Mouse (Mus musculus) left cerebral cortex, adult 2 months (tissue): Measurements from ENCODE around the gene Atp2a2. TPM values are rescaled to one million over a fixed set of nuclear protein-coding genes. Genes with fewer than 3 reads are reported as not detected.
"Not testable (repeated sequence)": the region's sequence is repeated elsewhere in the genome, so short reads cannot be mapped to it uniquely, and the experiment has no call there.

Experiments
- DNase-seq, 2 experiments: peaks; one replicate each; pipeline ENCODE4 v3.0.0; 2021 to 2022; ENCODE audit warnings: low spot score in 2 of 2, mixed read lengths in 1 of 2; ENCODE audit errors: extremely low spot score in 1 of 2
- H3K27ac ChIP-seq: fragments of 200-600 bp; 2 replicates; pipeline ENCODE4 v1.8.1; 2022
- H3K4me3 ChIP-seq: fragments of 200-600 bp; 2 replicates; pipeline ENCODE4 v1.8.1; 2022
- CTCF ChIP-seq: fragments of 200-600 bp; IDR thresholded peaks from 2 replicates; pipeline ENCODE4 v1.8.1; 2022; ENCODE audit warnings: antibody characterized with exemption, mild to moderate bottlenecking, moderate library complexity
- intact Hi-C: fragments of 180-260 bp; cut with DNase I; formaldehyde crosslinking; loops from one replicate; pipeline ENCODE4 v1.15.1; 2025
- total RNA-seq, 2 experiments: library from RNA; stranded (reverse); gene quantifications; 2 replicates each; pipeline ENCODE4 v1.2.3; 2021

The Atp2a2 gene
- total RNA-seq, 2 experiments from 2014 or later: 670 to 735 TPM

DNA sequence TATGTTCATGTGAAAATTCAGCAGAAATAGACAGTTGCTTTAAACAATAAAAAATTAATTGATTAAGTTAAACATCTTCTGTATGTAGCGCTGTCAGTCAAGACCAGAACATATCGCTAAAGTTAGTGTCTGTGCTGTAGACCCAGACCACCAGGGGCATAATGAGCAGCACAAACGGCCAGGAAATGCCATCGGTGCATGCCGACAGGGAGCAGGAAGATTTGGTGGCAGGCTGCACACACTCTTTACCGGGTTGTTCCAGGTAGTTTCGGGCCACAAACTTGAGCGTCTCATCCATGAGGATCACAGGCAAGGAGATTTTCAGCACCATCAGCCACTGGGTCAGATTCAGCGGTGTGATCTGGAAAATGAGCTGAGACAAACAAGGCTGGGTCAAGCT is 45.0 kb downstream of the Atp2a2 start:
- H3K4me3 ChIP-seq, H3K27ac ChIP-seq, DNase-seq, intact Hi-C loops: not testable (repeated sequence)
- peak; percentile 10; the same call in 1 of the 2 replicates for TF ChIP-seq CTCF

DNA sequence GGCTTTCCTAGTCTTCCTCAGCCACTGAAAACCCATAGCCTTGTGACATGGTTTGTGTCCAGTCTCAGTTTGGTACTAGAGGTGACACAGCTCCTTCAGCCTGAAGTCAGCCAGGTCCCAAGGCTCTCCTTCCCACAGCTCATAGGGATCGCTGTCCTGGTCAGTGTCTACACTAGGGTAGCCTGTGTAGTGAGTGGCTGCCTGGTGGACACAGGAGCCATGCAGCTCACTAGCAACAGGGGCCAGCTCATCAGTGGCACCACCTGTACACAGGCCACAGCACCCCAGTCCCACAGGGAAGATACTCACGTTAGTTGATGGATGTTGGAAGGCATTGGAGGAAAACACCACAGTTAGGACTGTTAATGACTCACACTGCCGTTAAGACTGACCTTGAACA is 46.4 kb downstream of the Atp2a2 start:
- intact Hi-C loops: no loop called here
- no peak for TF ChIP-seq CTCF
- no peak overlapping the region for H3K4me3 ChIP-seq
- no peak overlapping the region for H3K27ac ChIP-seq
- DNase-seq: no peak

GRCm38 (mm10) chr5:122454883-122455282 is 47.1 kb downstream of the Atp2a2 start:
- H3K27ac ChIP-seq: no peak overlapping the region
- DNase-seq: no peak
- H3K4me3 ChIP-seq: no peak overlapping the region
- intact Hi-C loops: no loop called here
- TF ChIP-seq CTCF: no peak

GRCm38 (mm10) chr5:122454442-122454841 is 47.6 kb downstream of the Atp2a2 start:
- Histone ChIP-seq H3K4me3 (no peak overlapping the region), H3K27ac (no peak overlapping the region)
- no peak for TF ChIP-seq CTCF
- no peak for DNase-seq
- intact Hi-C loops: no loop called here

DNA sequence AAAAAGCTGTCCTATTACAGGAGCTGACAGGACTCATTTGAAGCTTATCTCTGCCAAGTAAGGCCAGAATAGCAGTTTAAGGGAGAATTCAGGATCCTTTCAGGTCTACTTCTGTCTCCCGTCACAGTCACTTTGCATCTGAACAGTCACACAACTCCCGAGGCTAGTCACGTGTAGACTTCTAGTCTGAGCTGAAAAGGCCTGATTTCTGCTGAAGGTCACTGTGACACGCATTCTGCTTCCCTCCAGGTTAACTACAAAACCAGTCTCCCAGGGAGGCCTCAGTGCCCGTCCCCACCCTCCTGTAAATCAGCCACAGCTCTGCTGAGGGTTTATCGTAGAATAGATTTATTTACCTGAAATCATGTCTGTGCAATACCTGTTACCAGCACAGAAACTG is 48.8 kb downstream of the Atp2a2 start:
- no peak for TF ChIP-seq CTCF
- H3K27ac ChIP-seq: no peak overlapping the region; the same call in 1 of the 2 replicates
- intact Hi-C loops: no loop called here
- no peak overlapping the region for H3K4me3 ChIP-seq
- DNase-seq: no peak

DNA sequence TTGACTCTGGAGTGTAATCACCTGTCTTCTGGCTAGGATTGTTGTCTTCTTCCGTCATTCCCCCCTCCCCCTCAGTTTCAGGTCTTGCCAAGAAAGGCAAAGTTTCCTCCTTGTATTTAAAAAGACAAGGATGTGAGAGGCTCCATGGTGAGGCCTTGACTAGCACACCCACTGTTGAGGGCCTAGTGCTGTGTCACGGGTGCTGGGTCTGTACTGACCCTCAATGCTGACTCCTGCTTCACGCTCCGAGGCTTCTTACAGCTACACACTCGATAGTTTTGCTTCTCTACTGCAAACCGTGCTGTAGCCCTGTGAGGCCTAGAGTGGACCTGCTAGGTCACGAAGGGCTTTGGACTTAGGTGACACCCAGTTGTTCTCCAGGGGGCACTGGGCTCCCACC is 49.8 kb downstream of the Atp2a2 start:
- H3K27ac ChIP-seq: no peak overlapping the region
- no peak for DNase-seq
- intact Hi-C loops: no loop called here
- no peak overlapping the region for H3K4me3 ChIP-seq
- TF ChIP-seq CTCF: no peak

DNA sequence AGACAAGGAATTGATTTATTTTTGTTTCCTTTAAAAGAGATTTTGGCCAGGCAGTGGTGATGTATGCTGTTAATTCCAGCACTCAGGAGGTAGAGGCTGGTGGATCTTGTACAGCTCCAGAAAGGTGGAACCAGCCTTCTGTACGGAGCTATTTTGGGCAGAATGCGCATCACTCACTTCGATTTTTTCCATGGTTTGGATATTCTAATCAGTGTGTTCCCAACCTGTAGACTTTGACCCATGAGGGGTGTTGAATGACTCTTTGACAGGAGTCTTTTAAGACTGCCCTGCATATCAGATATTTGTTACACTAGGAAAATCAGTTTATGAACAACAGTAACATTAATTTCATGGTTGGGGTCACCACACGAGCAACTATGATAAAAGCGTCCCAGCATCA is 50.7 kb downstream of the Atp2a2 start:
- no peak for TF ChIP-seq CTCF
- no peak for DNase-seq
- intact Hi-C loops: no loop called here
- no peak overlapping the region for H3K4me3 ChIP-seq
- no peak overlapping the region for H3K27ac ChIP-seq

- no peak for DNase-seq
- H3K27ac ChIP-seq: no peak overlapping the region
- TF ChIP-seq CTCF: no peak
These were observed 51.1 kb downstream of the Atp2a2 start for GRCm38 (mm10) chr5:122450913-122451317.

DNA sequence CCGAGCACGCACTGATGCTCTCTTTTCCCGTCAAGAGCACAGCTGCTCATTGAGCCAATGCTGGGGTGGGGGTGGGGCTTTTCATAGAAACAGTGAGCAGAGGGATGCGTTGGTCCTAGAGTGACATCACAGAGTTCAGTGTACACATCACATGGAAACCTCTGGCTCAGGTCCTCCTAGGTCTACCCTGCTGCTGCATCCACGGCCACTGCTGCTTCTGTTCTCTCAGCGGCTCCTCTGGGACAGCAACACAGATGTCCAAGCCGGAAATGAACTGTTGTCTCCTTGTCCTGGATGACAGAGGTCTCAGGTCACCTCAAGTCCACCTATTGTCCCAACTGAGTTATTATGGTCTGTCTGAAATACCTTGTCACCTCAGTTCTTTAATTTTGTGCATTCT is 52.1 kb downstream of the Atp2a2 start:
- no peak overlapping the region for H3K27ac ChIP-seq
- TF ChIP-seq CTCF: no peak
- H3K4me3 ChIP-seq: no peak overlapping the region
- intact Hi-C loops: no loop called here
- no peak for DNase-seq

More at GRCm38 (mm10) chr5:122450913-122451317, 51.1 kb downstream of the Atp2a2 start:
- no peak overlapping the region for H3K4me3 ChIP-seq
- intact Hi-C loops: no loop called here

DNA sequence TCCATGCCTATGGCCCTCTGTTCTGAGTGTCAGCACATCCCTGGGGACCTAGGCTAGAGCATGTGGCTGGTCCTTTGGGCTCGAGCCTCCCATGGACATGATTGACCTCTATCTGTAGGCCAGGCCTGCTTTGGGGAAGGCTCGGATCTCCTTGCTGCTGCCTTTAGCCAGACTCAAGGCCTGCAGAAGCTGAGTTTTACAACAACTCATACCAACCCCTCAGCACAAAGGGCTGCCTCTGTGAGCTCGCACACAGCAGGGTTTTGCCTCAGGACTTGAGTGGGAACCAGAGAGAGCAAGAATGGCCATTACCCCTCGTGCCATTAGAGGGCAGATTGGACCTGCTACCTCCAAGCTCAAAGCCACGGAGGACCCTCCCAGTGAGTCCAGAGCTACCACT is 53.2 kb downstream of the Atp2a2 start:
- no peak overlapping the region for H3K27ac ChIP-seq
- DNase-seq: no peak
- no peak for TF ChIP-seq CTCF
- no peak overlapping the region for H3K4me3 ChIP-seq
- intact Hi-C loops: no loop called here

GRCm38 (mm10) chr5:122447857-122448256 is 54.2 kb downstream of the Atp2a2 start:
- DNase-seq: no peak
- no peak for TF ChIP-seq CTCF
- H3K27ac ChIP-seq: no peak overlapping the region
- no peak overlapping the region for H3K4me3 ChIP-seq
- intact Hi-C loops: no loop called here

GRCm38 (mm10) chr5:122445051-122445610 is 56.9 kb downstream of the Atp2a2 start:
- DNase-seq: no peak
- H3K27ac ChIP-seq: no peak overlapping the region
- intact Hi-C loops: no loop called here
- no peak for TF ChIP-seq CTCF
- H3K4me3 ChIP-seq: no peak overlapping the region

DNA sequence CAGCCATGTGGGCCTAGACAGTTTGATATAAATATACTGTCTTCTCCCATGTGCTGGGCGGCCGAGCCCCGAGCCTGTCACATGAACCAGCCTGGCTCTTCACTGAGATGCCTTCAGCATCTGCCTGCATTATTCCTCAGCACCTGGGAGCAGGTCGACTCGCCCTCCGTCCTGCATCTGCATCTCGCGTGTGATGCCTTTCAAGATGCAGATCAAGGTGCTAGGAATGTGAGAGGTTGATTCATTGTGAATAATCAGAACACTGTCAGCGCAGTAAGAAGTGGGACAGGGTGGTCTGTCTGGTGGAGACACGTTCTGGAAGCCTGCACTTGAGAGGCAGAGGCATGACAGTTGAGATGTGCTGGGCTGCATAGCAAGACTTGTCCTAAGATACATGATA is 57.5 kb downstream of the Atp2a2 start:
- intact Hi-C loops: no loop called here
- no peak overlapping the region for H3K27ac ChIP-seq
- TF ChIP-seq CTCF: no peak

More for the DNA sequence above, 57.5 kb downstream of the Atp2a2 start:
- no peak for DNase-seq
- no peak overlapping the region for H3K4me3 ChIP-seq
